Mouse (Mus musculus): ENCODE measurements around the gene Auts2.

Auts2 gene

DNA sequence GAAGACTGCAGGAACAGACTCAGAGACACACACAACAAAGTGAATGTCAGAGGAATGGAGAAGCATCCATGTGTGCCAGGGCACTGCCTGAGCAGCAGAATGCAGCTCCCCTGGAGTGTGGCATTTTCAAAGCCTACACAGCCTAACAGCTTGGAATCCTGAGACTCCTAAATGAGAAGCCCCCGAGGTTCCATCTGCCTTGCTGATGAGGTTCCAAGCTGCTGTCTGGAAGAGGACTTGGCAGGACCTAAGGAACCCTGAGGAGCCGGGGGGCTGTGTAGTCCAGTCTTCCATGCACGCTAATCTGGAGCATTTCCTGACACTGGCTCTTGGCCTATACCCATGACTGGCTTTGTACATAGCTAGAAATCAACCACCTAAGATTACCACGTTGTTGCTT is 670.0 kb downstream of the Auts2 start:
- DNase-seq = peak; percentile 23

- no peak for DNase-seq
Measured at GRCm38 (mm10) chr5:131869711-131870499, 673.2 kb downstream of the Auts2 start.

- no peak for DNase-seq
Measured at GRCm38 (mm10) chr5:131865200-131865599, 677.9 kb downstream of the Auts2 start.

DNA sequence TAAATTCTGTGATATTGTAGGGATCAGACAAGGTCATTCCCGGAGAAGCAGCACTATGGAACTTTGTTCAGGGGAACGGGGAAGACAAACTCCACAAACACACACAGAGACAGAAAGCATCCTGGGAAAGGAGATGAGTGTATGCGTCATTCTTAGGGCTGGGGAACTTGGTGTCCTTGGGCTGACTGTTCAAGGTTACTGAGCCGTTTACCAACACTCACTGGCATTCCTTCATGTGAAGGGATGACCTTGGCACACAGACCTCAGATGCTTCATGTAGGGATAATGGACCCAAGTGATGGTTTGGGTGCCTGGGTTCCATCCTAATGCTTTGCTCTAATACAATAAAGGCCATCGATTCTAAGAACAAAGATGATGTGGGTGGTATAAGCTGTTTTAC is 685.2 kb downstream of the Auts2 start:
- no peak for DNase-seq

- DNase-seq = no peak
Measured at GRCm38 (mm10) chr5:131855358-131855757, 687.8 kb downstream of the Auts2 start.

DNA sequence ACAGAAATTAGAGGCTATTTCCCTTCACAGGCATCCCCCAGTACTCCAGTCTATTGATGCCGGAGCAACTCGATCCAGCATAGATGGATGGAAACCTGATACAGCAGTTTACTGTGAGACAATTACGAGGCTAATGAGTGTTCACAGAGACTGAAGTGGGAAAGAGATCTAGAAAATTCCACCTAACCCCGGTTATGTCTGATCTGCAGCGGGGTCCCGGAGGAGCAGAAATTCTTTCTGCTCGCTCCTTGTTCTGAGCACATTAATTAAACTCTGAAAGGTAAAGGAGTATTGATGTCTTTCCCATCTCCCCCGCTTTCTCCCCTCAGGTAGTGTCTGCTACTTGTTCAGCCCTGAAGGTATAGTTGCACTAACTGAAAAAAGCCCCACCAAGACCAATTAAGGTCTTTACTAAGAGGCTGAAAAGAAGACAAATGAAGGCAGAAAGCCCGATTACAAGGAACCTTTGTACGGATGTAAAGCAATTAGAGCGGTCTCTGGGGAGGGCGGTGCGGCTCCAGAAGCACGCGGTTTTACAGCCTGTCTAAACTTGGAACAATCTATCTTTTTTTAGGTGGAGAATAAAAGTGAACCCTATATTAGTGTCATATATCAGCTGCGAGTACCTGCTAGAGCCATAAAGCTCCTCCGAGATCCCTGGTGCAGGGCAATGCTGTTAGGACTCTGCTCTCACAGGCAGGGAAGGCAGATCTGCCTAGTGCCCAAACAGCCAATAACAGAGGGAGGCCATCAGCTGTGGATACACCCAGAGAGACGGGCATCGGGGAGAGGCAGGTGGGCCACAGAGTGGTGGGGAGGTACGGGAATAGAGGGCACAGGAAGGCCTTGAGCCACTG is 691.3 kb downstream of the Auts2 start:
- no peak for DNase-seq

DNA sequence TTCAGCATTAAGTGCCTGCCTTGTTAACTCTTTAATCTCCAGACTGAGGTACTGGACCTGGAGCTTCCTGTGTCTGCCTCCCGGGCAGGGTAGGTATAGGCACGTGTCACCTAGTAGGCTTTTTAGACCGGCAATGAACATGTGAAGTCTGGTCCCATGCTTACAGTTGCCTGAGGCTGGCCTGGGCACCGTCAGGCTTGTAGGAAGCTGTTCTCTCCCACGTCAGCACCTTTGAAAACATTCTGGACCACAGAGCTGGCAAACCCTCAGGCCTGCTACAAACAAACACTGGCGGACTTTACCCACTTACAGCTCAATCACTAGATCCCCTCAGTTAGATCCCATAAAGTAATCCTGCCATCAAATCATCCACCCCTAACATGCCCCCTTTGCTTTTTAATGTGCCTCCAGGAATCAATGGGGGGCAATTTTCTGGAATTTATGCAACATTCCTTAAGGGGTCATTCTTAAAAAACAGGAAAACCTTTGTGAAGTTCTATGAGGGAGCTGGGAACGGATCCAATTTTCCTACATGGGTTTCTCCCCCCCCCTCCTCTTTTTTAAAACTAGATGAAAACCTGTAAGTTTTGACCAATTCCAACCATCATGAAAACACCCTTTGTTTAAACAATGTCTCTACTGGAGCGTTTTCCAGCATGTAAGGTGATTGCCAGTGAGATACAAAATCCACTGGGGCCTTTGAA is 692.4 kb downstream of the Auts2 start:
- no peak for DNase-seq

- DNase-seq = no peak
Measured at GRCm38 (mm10) chr5:131849644-131850043, 693.5 kb downstream of the Auts2 start.

DNA sequence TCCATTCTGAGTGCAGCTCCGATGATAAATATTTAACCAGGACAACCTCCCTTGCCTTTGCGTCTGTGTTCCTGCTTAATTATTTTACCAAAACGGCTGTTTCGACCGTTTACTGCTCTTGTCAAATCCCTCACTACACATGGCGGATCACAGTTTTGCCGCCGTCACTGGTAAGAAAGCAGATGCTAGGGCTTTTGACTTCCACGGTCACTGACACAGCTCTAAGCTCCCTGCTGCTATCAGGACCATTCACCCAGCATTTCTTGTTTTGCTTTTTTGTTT is 698.7 kb downstream of the Auts2 start:
- no peak for DNase-seq

DNA sequence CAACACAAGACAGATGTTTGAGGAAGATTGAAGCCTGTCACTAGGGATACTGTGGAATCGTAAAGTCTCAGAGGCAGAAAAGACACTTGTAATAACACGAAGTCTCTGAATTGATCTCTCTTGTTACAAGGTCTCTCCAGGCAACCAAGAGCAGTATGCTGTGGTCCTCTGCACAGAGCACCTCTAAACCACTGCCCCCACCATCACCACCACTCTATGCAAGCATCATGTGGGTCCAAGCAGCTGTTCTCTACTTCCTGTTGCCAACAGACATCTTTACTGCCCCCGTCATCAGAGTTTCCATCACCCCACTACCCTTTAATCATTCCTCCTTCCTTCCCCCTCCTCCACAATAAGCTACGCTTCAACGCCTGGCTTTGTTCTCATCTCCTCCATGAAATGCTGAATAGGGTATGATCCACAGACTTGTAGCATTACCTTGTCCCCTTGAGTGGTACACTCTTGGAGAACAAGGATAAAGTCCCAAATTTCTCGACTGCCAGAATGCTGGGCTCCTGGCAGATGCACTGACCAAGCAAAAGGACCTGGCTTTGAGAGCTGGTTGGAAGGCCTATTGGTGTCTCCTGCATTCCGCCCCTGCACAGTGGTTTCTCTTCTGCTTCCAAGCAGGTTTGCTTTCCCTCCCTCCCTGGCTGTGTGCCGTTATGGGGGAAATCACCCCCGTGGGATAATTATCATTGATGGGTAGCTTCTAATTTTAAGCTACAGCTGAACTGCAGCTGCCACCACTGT is 699.2 kb downstream of the Auts2 start:
- DNase-seq = no peak

DNA sequence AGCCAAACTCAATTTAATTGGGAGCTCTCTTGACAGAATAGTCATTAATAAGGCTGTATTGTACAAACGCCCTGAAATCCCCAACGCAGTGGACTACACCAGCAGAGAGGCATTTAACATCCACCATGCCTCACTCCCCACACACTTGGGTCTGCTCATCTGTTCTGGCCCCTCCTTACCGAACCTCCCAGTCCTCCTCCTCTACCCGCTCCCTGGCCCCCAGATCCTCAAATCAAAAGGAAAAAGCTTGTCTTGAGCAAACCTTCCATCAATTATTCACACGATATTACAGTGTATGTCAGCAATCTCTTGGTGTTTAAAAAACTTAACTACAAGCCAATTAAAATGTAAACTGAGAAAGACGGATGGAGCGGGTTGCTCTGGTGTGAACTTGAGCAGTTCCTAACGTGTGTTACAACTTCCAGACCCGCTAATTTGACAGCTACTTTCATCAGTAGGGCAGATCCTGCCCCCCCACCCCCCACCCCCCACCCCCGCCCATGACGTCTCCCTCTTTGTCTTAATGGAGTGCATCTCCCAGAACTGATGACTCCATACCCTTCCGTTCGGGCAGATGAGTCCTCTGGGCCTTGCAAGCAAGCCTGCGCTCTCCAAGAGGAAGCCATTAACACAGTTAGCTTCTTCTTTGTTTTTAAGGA is 703.4 kb downstream of the Auts2 start:
- DNase-seq = no peak

- DNase-seq = no peak
Measured at GRCm38 (mm10) chr5:131839023-131839422, 704.1 kb downstream of the Auts2 start.

GRCm38 (mm10) chr5:131838064-131838463 is 705.1 kb downstream of the Auts2 start:
- DNase-seq = no peak

GRCm38 (mm10) chr5:131836014-131836735 is 707.0 kb downstream of the Auts2 start:
- DNase-seq = no peak

GRCm38 (mm10) chr5:131832891-131833876 is 710.0 kb downstream of the Auts2 start:
- DNase-seq = no peak

- no peak for DNase-seq
Measured at GRCm38 (mm10) chr5:131830111-131830510, 713.0 kb downstream of the Auts2 start.

DNA sequence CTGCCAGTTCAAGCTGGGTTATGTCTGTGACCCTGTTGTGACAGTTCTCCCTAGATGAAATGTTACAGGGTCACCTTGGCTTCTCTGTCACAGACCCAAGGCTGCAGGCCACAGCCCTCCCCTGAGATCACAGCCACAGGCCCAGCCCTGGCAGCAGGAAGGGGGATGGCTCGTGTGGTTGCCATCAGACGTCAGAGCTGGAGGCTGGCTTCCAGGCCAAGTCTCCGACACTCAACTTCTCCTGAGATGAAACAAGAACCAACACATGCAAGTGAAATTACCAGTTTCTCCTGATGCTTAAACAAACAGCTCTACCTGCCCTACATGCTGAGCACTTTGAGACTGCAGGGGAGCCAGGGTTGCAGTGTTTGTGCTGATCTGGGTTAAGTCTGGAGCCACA is 713.9 kb downstream of the Auts2 start:
- no peak for DNase-seq

GRCm38 (mm10) chr5:131828607-131829006 is 714.5 kb downstream of the Auts2 start:
- DNase-seq = no peak

DNA sequence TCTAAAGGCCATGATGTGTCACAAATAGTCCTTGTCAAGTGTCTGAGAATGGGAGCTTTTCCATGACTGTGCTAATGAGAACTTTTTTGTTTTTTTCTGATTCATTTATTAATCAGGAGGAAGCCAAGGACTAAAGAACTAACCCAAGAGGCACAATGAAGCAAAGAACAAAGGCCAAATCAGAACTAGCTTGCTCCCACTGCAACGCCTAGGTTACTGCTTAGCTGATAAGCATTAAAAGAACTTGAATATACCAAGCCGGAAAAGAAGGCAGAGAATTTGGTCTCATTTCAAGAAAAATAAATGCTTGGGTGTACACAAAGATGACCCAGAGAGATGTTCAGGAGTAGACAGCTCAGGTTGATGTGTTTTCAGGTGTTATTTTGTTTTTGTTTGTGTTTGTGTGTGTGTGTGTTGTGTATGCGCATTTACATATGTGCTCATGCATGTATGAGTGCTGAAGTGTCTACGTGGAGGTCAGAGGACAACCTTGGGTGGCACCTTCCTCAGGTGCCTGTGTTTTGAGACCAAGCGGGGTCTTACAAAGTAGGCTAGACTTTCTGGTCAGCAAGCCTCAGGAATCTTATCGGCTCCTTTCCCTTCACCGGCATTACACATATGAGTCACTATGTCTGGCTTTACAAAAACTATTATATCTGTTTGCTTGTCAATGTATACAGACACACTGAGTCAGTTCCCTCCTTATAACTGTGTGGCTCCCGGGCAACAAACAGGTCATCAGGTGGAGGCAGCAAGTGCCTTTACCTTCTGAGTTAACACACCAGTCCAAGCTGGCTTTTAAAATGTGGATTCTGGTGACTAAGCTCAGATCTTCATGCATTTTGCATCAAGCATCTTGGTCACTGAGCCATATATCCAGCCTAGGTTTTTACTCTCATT is 716.5 kb downstream of the Auts2 start:
- no peak for DNase-seq
